Mouse (Mus musculus) embryonic facial prominence, embryonic 14.5 days (tissue): ENCODE measurements around the gene Usp50. TPM values are rescaled to one million over a fixed set of nuclear protein-coding genes. Genes with fewer than 3 reads are reported as not detected.

Source experiments
- ATAC-seq: fragments of 200-750 bp; cut with Nextera tagmentation; 2 replicates; pipeline ENCODE4 v1.8.0; 2017; ENCODE audit warnings: low read depth, moderate number of reproducible peaks, moderate TSS enrichment
- DNase-seq: peaks from one replicate; pipeline ENCODE4 v3.0.0-alpha.2; 2015; ENCODE audit warnings: low spot score
- H3K27ac ChIP-seq: fragments of 300-500 bp; sonication (generic); replicated peaks from 2 replicates; pipeline ENCODE4 v1.5.1; 2014; ENCODE audit warnings: low read depth, mild to moderate bottlenecking, low read length, moderate library complexity
- H3K27me3 ChIP-seq: fragments of 300-500 bp; sonication (generic); replicated peaks from 2 replicates; pipeline ENCODE4 v1.6.1; 2014; ENCODE audit warnings: low read length; ENCODE audit not compliant: control insufficient read depth, insufficient read depth
- H3K36me3 ChIP-seq: fragments of 300-500 bp; sonication (generic); 2 replicates; pipeline ENCODE4 v1.6.1; 2014; ENCODE audit warnings: low read length, mixed read lengths; ENCODE audit not compliant: control insufficient read depth, insufficient read depth
- H3K4me1 ChIP-seq: fragments of 300-500 bp; sonication (generic); 2 replicates; pipeline ENCODE4 v1.6.1; 2014; ENCODE audit warnings: antibody characterized with exemption, low read length; ENCODE audit not compliant: control insufficient read depth, insufficient read depth
- H3K4me2 ChIP-seq: fragments of 300-500 bp; sonication (generic); 2 replicates; pipeline ENCODE4 v1.6.1; 2014; ENCODE audit warnings: low read depth, mild to moderate bottlenecking, low read length, moderate library complexity, mixed read lengths
- H3K4me3 ChIP-seq: fragments of 300-500 bp; sonication (generic); 2 replicates; pipeline ENCODE4 v1.5.1; 2014; ENCODE audit warnings: low read depth, mild to moderate bottlenecking, low read length
- H3K9ac ChIP-seq: fragments of 300-500 bp; sonication (generic); 2 replicates; pipeline ENCODE4 v1.6.1; 2014; ENCODE audit warnings: low read depth, mild to moderate bottlenecking, low read length, moderate library complexity, mixed read lengths
- H3K9me3 ChIP-seq: fragments of 300-500 bp; sonication (generic); 2 replicates; pipeline ENCODE4 v1.6.1; 2016; ENCODE audit warnings: low read length; ENCODE audit not compliant: control insufficient read depth
- WGBS: fragments of 180-500 bp; shearing (Covaris S2); extraction: QIAGEN DNeasy Blood & Tissue Kit; methylation state at CpG from one replicate; pipeline ENCODE4 v1.1.7; 2014; 5-methylcytosine and 5-hydroxymethylcytosine counted together
- polyA plus RNA-seq: library from polyadenylated mRNA; unstranded; fragments of >200 nt; fragmentation: Nextera tagmentation; extraction: Ambion mirVana; gene quantifications from 2 replicates; pipeline ENCODE4 v1.2.1, GENCODE M21; 2014

Gene Usp50
- polyA plus RNA-seq = 1.7 and 2.6 TPM in 2 replicates

DNA sequence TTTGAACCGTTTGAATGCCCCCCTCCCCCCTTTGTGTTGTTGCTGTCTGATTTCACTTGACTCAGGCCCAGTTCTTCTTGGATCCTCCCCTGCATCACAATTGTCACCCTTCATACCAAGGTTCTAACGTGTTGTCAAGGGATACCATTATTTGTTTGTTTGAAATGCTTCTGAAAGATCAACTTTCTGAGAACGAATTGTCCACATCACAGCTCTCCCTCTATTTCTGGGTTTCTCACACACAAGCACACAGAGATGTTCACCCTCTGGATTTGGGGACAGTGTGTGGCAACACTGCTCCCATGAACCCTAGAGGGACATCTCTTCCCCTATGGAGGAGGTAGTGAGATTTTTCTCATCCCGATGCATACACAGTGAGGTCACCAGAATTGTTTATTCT lies at the start of gene Usp50:
TSS of gene Usp50 (minus strand) at position 101 of the 400 bp plus-strand sequence.
- 65% methylated on average over 4 of the region's 4 CpGs for WGBS

DNA sequence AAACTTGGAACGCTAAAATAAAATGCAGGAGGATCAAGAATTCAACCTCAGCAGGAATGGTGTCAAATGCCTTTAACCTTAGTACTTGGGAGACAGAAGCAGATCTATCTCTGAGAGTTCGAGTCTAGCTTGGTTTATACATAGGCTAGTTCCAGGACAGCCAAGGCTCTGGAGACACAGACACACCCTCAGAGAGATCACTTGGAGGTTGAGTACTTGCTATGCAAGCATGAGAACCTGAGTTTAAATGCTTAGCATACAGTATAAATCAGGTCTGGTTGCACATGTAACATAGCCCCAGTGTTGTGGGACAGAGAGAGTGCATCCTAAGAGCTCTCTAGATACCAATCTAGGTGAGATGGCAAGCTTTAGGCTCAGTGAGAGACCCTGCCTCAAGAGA lies 34.1 kb upstream of the Usp50 start:
- Histone ChIP-seq H3K9ac (no peak overlapping the region), H3K27ac (no peak overlapping the region), H3K27me3 (no peaks in the 10 kb centered on the region), H3K4me1 (no peaks in the 10 kb centered on the region), H3K4me3 (no peak overlapping the region), H3K9me3 (no peaks in the 10 kb centered on the region), H3K4me2 (no peak overlapping the region), H3K36me3 (peaks cover 62% of the 10 kb centered on the region)
- 76% methylated on average over 2 of the region's 2 CpGs for whole genome bisulfite sequencing
- ATAC-seq (no peak), DNase-seq (no peak)

More for the DNA sequence above, at the start of gene Usp50:
- ATAC-seq = no peak
- H3K9ac ChIP-seq = no peak within 1 kb of the TSS
- no peak within 1 kb of the TSS for H3K4me2 ChIP-seq
- H3K4me3 ChIP-seq = no peak within 1 kb of the TSS
- no peaks in the 10 kb centered on the region for H3K4me1 ChIP-seq
- H3K9me3 ChIP-seq = no peaks in the 10 kb centered on the region
- H3K36me3 ChIP-seq = no peaks in the 10 kb centered on the region
- H3K27ac ChIP-seq = no peak within 1 kb of the TSS
- DNase-seq = no peak
- H3K27me3 ChIP-seq = no peaks in the 10 kb centered on the region

DNA sequence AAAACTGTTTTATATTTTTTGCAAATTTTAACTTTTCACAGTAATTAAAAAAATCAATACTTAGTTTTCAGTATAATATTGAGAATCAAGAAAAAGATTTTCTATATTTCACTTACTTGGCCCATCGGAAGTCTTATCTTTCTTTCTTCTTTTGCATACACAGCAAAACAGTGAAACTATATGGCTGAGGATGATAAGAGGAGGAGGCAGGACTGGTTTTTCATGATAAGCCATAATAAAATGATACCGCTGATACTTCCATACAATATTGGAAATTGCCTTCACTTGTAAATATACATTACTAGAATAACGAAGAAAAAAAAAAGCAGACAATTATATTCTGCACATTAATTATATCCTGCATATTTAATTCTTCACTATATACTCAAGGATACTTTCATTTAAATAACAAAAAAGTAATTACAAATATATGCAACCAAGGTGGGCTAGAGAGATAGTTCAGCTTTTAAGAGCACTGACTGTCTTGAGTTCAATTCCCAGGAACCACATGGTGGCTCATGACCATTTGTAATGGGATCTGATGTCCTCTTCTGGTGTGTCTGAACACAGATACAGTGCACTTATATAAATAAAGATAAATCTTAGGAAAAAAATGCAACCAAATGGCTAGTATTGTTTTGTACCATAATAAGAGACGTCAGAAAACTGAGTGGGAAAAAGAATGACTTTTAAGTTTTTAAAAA lies 33.5 kb upstream of the Usp50 start:
- 89% methylated on average over 4 of the region's 4 CpGs for WGBS
- H3K36me3 ChIP-seq = peaks cover 65% of the 10 kb centered on the region
- no peak overlapping the region for H3K4me2 ChIP-seq
- H3K4me1 ChIP-seq = no peaks in the 10 kb centered on the region
- H3K4me3 ChIP-seq = no peak overlapping the region
- H3K9ac ChIP-seq = no peak overlapping the region
- no peak overlapping the region for H3K27ac ChIP-seq
- ATAC-seq (no peak), DNase-seq (no peak)
- no peaks in the 10 kb centered on the region for H3K9me3 ChIP-seq
- H3K27me3 ChIP-seq = no peaks in the 10 kb centered on the region

DNA sequence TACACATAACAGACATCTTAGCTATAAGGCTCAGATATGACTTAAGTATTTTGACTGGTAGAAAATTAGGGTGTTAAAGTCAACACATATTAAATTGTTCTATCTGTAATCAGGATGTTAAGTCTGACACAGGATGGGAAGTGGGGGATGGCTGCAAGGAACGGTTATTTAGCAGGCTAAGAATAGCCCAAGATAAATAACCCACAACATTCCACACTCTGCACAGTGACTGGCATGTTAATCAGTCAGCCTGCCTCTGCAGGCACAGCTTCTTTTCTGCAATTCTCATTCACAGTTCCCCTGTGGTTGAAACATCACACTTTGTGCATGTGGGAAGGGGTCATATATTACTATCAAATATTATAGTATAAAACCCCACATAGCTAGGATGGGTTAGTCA lies 32.6 kb upstream of the Usp50 start:
- no peak overlapping the region for H3K9ac ChIP-seq
- WGBS = 35% methylated on average over 1 of the region's 1 CpGs
- no peaks in the 10 kb centered on the region for H3K27me3 ChIP-seq
- no peaks in the 10 kb centered on the region for H3K4me1 ChIP-seq
- H3K9me3 ChIP-seq = no peaks in the 10 kb centered on the region
- H3K27ac ChIP-seq = no peak overlapping the region
- peaks cover 69% of the 10 kb centered on the region for H3K36me3 ChIP-seq
- peak; percentile 2 for DNase-seq
- ATAC-seq = no peak
- H3K4me3 ChIP-seq = no peak overlapping the region
- no peak overlapping the region for H3K4me2 ChIP-seq

DNA sequence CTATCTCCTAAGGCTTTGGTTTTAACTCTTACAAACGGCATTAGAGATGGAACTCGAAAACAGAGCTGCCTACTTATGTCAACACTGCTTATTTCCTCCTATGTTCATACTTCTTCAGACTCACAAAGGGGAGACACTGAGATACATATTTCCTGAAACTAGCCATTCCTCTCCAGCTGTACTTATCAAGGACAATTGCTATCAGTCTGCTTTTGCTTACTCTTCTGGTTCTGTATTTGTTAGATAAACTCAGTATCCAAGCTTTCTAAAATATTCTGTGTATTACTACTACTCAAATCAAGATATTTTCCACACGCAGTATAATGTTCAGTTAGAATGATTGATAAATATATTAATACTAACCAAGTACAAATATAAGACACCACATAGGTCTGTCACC lies 18.7 kb upstream of the Usp50 start:
- Histone ChIP-seq H3K9ac (no peak overlapping the region), H3K9me3 (no peaks in the 10 kb centered on the region), H3K27ac (no peak overlapping the region), H3K4me1 (no peaks in the 10 kb centered on the region), H3K36me3 (peaks cover 78% of the 10 kb centered on the region), H3K27me3 (no peaks in the 10 kb centered on the region), H3K4me2 (no peak overlapping the region), H3K4me3 (no peak overlapping the region)
- DNase-seq = no peak
- 94% methylated on average over 3 of the region's 3 CpGs for WGBS
- ATAC-seq = no peak

DNA sequence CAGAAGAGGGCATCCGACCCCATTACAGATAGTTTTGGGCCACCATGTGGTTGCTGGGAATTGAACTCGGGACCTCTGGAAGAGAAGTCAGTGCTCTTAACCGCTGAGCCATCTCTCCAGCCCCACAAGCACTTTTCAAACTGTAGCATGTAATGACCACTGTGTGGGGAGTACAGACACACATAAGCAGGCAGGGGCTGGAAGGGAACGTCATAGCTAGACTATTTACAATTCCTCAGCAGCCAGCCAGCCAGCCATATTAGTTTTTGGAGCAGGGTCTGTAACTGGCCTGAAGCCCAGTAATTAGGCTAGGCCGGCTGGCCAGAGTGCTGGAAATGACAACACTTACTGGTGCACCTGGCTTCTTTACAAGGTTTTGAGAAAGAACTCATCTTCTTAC lies 15.2 kb upstream of the Usp50 start:
- WGBS = 84% methylated on average over 5 of the region's 5 CpGs
- H3K36me3 ChIP-seq = peaks cover 79% of the 10 kb centered on the region
- no peak overlapping the region for H3K9ac ChIP-seq
- H3K4me1 ChIP-seq = no peaks in the 10 kb centered on the region
- no peak overlapping the region for H3K4me3 ChIP-seq
- peak; percentile 22 for DNase-seq
- H3K27me3 ChIP-seq = no peaks in the 10 kb centered on the region
- ATAC-seq = no peak
- H3K9me3 ChIP-seq = no peaks in the 10 kb centered on the region
- no peak overlapping the region for H3K4me2 ChIP-seq
- H3K27ac ChIP-seq = no peak overlapping the region

DNA sequence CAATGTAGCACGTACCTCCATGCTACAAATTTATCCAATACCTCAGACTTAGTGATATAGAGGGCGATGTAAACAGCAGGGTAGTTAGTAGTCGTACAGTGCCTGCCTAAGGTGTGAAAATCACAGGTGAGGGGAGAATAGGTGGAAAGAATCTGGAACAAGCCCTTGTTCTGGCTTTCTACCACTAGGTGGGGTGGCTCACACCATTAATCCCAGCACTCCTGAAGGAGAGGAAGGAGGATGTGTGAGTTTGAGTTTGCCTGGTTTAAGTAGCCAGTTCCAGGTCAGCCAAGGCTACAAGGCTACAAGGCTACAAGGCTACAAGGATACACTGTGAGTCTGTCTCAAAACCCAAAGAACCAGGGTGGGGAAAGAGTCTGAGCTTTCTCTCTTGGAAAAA lies 12.4 kb upstream of the Usp50 start:
- H3K4me1 ChIP-seq = no peaks in the 10 kb centered on the region
- H3K27ac ChIP-seq = no peak overlapping the region
- H3K4me3 ChIP-seq = no peak overlapping the region
- DNase-seq = no peak
- H3K9me3 ChIP-seq = no peaks in the 10 kb centered on the region
- no peak for ATAC-seq
- H3K4me2 ChIP-seq = no peak overlapping the region
- no peaks in the 10 kb centered on the region for H3K27me3 ChIP-seq
- H3K9ac ChIP-seq = no peak overlapping the region
- H3K36me3 ChIP-seq = peaks cover 83% of the 10 kb centered on the region
- WGBS = 90% methylated on average over 3 of the region's 3 CpGs

DNA sequence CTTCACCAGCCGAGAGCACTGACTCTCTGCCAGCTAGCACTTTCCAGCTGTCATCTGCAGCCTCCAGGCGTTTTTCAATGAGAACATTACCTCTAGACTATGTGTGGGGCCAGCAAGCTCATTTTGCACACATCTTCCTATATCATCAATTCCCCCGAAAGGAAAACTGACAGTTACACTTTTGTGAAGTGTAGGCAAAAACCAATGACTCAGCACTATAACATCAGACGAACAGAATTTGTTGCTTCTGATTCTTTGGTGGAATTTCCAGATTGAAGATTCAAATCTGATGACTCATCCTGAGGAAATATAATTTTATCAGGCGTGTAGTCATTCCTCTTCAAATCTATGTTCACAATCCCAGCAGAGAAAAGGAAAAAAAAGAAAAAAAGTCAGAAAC lies 9.3 kb upstream of the Usp50 start:
- no peak overlapping the region for H3K9ac ChIP-seq
- DNase-seq (no peak), ATAC-seq (no peak)
- no peak overlapping the region for H3K4me3 ChIP-seq
- H3K9me3 ChIP-seq = no peaks in the 10 kb centered on the region
- WGBS = 69% methylated on average over 5 of the region's 5 CpGs
- H3K27ac ChIP-seq = no peak overlapping the region
- H3K4me2 ChIP-seq = no peak overlapping the region
- no peaks in the 10 kb centered on the region for H3K27me3 ChIP-seq
- no peaks in the 10 kb centered on the region for H3K4me1 ChIP-seq
- H3K36me3 ChIP-seq = peaks cover 71% of the 10 kb centered on the region

DNA sequence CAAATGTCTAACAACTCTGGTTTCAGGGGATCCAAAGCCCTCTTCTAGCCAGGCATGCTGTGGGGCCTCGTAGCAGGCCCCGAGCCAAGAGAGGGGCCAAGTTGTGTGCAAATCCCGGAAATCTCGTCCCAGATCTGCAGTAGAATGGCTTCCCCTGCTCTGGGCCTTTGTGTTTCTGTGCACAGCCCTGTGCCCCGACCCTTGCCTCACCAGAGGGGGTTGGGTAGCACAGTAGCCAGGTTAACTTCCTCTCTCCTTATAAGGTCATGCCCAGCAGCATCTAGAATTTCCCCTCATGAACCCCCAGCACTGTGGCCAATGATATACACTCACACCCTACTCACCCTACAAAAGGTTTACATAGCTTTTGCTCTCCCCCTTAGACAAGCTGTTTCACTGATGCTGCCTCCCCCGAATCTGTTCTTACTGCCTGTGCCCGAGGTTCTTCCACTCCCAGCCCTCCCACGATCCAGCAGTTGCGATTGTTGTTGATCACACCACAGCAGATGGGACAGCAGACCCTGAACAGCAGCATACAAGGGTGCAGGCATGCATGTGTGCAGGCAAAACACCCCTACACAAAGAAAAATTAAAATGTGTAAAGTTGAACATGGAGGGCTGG lies 4.6 kb upstream of the Usp50 start:
- no peaks in the 10 kb centered on the region for H3K9me3 ChIP-seq
- ATAC-seq = no peak
- no peaks in the 10 kb centered on the region for H3K27me3 ChIP-seq
- peaks cover 30% of the 10 kb centered on the region for H3K36me3 ChIP-seq
- H3K9ac ChIP-seq = no peak overlapping the region
- no peak overlapping the region for H3K4me2 ChIP-seq
- H3K4me1 ChIP-seq = no peaks in the 10 kb centered on the region
- H3K27ac ChIP-seq = no peak overlapping the region
- WGBS = 47% methylated on average over 9 of the region's 9 CpGs
- DNase-seq = peak; percentile 35
- no peak overlapping the region for H3K4me3 ChIP-seq
